Mouse (Mus musculus) liver, embryonic 14.5 days (tissue): ENCODE results near the gene Nkx2-2. TPM values are rescaled to one million over a fixed set of nuclear protein-coding genes. Genes with fewer than 3 reads are reported as not detected.
A peak's percentile ranks its signal among the peaks of the same experiment; 100 is the strongest.

Experiments
- ATAC-seq: fragments of 200-750 bp; cut with Nextera tagmentation; 2 replicates; pipeline ENCODE4 v1.8.0; 2017; ENCODE audit warnings: moderate number of reproducible peaks, mild to moderate bottlenecking, moderate library complexity; ENCODE audit not compliant: insufficient read depth
- DNase-seq, 3 experiments: peaks; one replicate each; pipeline ENCODE4 v3.0.0-alpha.2; 2012 to 2013; ENCODE audit warnings: low read depth in 3 of 3, low spot score in 3 of 3
- H3K27ac ChIP-seq: fragments of 300-500 bp; sonication (generic); 2 replicates; pipeline ENCODE4 v1.5.1; 2014; ENCODE audit warnings: moderate library complexity, mild to moderate bottlenecking, control low read depth, inconsistent platforms
- H3K27me3 ChIP-seq: fragments of 300-500 bp; sonication (generic); 2 replicates; pipeline ENCODE4 v1.6.1; 2014; ENCODE audit warnings: mild to moderate bottlenecking, low read length, moderate library complexity; ENCODE audit not compliant: control insufficient read depth, insufficient read depth
- H3K36me3 ChIP-seq: fragments of 300-500 bp; sonication (generic); replicated peaks from 2 replicates; pipeline ENCODE4 v1.6.1; 2014; ENCODE audit warnings: low read depth; ENCODE audit not compliant: control insufficient read depth, insufficient read depth
- H3K4me1 ChIP-seq, 2 experiments: fragments of 200-500 bp in 1 of 2; fragments of 300-500 bp in 1 of 2; sonication (generic) in 1 of 2; replicated peaks; 2 replicates each; pipeline ENCODE4 v1.6.1; 2012 to 2014; ENCODE audit warnings: antibody characterized with exemption in 1 of 2, inconsistent platforms in 1 of 2, low read length in 1 of 2; ENCODE audit not compliant: control insufficient read depth in 2 of 2, insufficient read depth in 2 of 2
- H3K4me2 ChIP-seq: fragments of 300-500 bp; sonication (generic); 2 replicates; pipeline ENCODE4 v1.6.1; 2014; ENCODE audit warnings: low read depth, mild to moderate bottlenecking, control low read depth, moderate library complexity
- H3K4me3 ChIP-seq, 2 experiments: fragments of 200-500 bp in 1 of 2; fragments of 300-500 bp in 1 of 2; sonication (generic) in 1 of 2; 2 replicates each; pipeline ENCODE4 v1.5.1; 2012 to 2014; ENCODE audit warnings: low read depth in 2 of 2, low read length in 2 of 2, mild to moderate bottlenecking in 2 of 2, control low read depth in 1 of 2, inconsistent platforms in 1 of 2, moderate library complexity in 1 of 2; ENCODE audit not compliant: insufficient read depth in 1 of 2
- H3K9ac ChIP-seq: fragments of 300-500 bp; sonication (generic); replicated peaks from 2 replicates; pipeline ENCODE4 v1.6.1; 2014; ENCODE audit warnings: mild to moderate bottlenecking, control low read depth, moderate library complexity
- H3K9me3 ChIP-seq: fragments of 300-500 bp; sonication (generic); 2 replicates; pipeline ENCODE4 v1.6.1; 2016; ENCODE audit warnings: low read length, mixed read lengths; ENCODE audit not compliant: control insufficient read depth
- CTCF ChIP-seq: IDR thresholded peaks from 2 replicates; pipeline ENCODE4 v1.5.1; 2016; ENCODE audit warnings: antibody characterized with exemption, low read depth, control low read depth
- EP300 ChIP-seq: IDR thresholded peaks from 2 replicates; pipeline ENCODE4 v1.6.1; 2016; ENCODE audit warnings: antibody characterized with exemption, low read depth
- WGBS: fragments of 180-500 bp; shearing (Covaris S2); extraction: QIAGEN DNeasy Blood & Tissue Kit; methylation state at CpG from one replicate; pipeline ENCODE4 v1.1.7; 2014; ENCODE audit not compliant: insufficient replicate concordance; 5-methylcytosine and 5-hydroxymethylcytosine counted together
- polyA plus RNA-seq, 2 experiments: library from polyadenylated mRNA; depleted of rRNA in 1 of 2; stranded (reverse) in 1 of 2; unstranded in 1 of 2; fragments of >200 nt; fragmentation: Nextera tagmentation in 1 of 2; extraction: Ambion mirVana in 1 of 2; gene quantifications; 2 replicates each; pipeline versions ENCODE4 v1.2.1 to v1.2.3; 2012 to 2014

The Nkx2-2 gene
- polyA plus RNA-seq, 2 experiments: 0.02 TPM; not detected in 1

GRCm38 (mm10) chr2:147181304-147181665 is 12.8 kb downstream of the Nkx2-2 start:
- Histone ChIP-seq H3K27ac (no peak overlapping the region), H3K4me3 (no peak overlapping the region), H3K27me3 (peaks cover 69% of the 10 kb centered on the region), H3K9ac (no peak overlapping the region), H3K9me3 (no peaks in the 10 kb centered on the region), H3K36me3 (no peaks in the 10 kb centered on the region), H3K4me2 (no peak overlapping the region), H3K4me1 (peaks cover 0 to 3% of the 10 kb centered on the region in 2 experiments; a peak in 1 of 4 replicates)
- TF ChIP-seq EP300: no peak
- no peak for TF ChIP-seq CTCF
- ATAC-seq: no peak
- 7% methylated on average over 5 of the region's 5 CpGs for WGBS
- DNase-seq: no peak

- Histone ChIP-seq H3K27me3 (peaks cover 64% of the 10 kb centered on the region), H3K9ac (no peak overlapping the region), H3K4me2 (no peak overlapping the region), H3K36me3 (no peaks in the 10 kb centered on the region), H3K9me3 (no peaks in the 10 kb centered on the region), H3K4me3 (no peak overlapping the region), H3K4me1 (peaks cover 0 to 3% of the 10 kb centered on the region in 2 experiments; a peak in 1 of 4 replicates), H3K27ac (no peak overlapping the region)
- WGBS: 5% methylated on average over 30 of the region's 32 CpGs
- no peak for ATAC-seq
- DNase-seq: no peak
- TF ChIP-seq EP300 (no peak), CTCF (no peak)
Observed at GRCm38 (mm10) chr2:147180649-147181303, 13.3 kb downstream of the Nkx2-2 start.

GRCm38 (mm10) chr2:147178091-147179059 is 15.7 kb downstream of the Nkx2-2 start:
- ATAC-seq (peak; percentile 56; the same call in 1 of the 2 replicates), DNase-seq (peak; percentile 9 to 35 (median 17))
- no peak for TF ChIP-seq EP300
- TF ChIP-seq CTCF: peak; percentile 79
- WGBS: 2% methylated on average over 39 of the region's 39 CpGs
- H3K9me3 ChIP-seq: no peaks in the 10 kb centered on the region
- H3K9ac ChIP-seq: no peak overlapping the region
- H3K4me3 ChIP-seq: peak overlapping the region; percentile 21 to 26; a peak in 2 of 4 replicates
- H3K4me2 ChIP-seq: peak overlapping the region; percentile 42
- H3K36me3 ChIP-seq: no peaks in the 10 kb centered on the region
- H3K27ac ChIP-seq: no peak overlapping the region
- peaks cover 43% of the 10 kb centered on the region for H3K27me3 ChIP-seq
- H3K4me1 ChIP-seq: peaks cover 0 to 3% of the 10 kb centered on the region in 2 experiments; a peak in 1 of 4 replicates

GRCm38 (mm10) chr2:147177672-147178071 is 16.4 kb downstream of the Nkx2-2 start:
- peak overlapping the region; percentile 42 for H3K4me2 ChIP-seq
- H3K36me3 ChIP-seq: no peaks in the 10 kb centered on the region
- no peak overlapping the region for H3K9ac ChIP-seq
- WGBS: 6% methylated on average over 10 of the region's 10 CpGs
- H3K27ac ChIP-seq: no peak overlapping the region
- ATAC-seq (no peak), DNase-seq (peak; percentile 11 to 42 (median 34))
- H3K4me1 ChIP-seq: peaks cover 0 to 3% of the 10 kb centered on the region in 2 experiments; a peak in 1 of 4 replicates
- TF ChIP-seq CTCF (peak; percentile 77), EP300 (no peak)
- H3K9me3 ChIP-seq: no peaks in the 10 kb centered on the region
- peak overlapping the region; percentile 0 to 21; a peak in 2 of 4 replicates for H3K4me3 ChIP-seq
- peaks cover 36% of the 10 kb centered on the region for H3K27me3 ChIP-seq

- Histone ChIP-seq H3K9ac (no peak overlapping the region), H3K36me3 (no peaks in the 10 kb centered on the region), H3K4me3 (no peak overlapping the region), H3K9me3 (no peaks in the 10 kb centered on the region), H3K4me2 (no peak overlapping the region), H3K27ac (no peak overlapping the region), H3K4me1 (peaks cover 0 to 3% of the 10 kb centered on the region in 2 experiments; a peak in 1 of 4 replicates), H3K27me3 (peaks cover 14% of the 10 kb centered on the region)
- DNase-seq: no peak
- WGBS: 63% methylated on average over 11 of the region's 11 CpGs
- TF ChIP-seq EP300 (no peak), CTCF (no peak)
- ATAC-seq: no peak
Observed at GRCm38 (mm10) chr2:147175296-147175695, 18.7 kb downstream of the Nkx2-2 start.
